Mouse (Mus musculus) midbrain, embryonic 13.5 days (tissue): Measurements from ENCODE around the gene Fbxo9. TPM values are rescaled to one million over a fixed set of nuclear protein-coding genes. Genes with fewer than 3 reads are reported as not detected.

Experiments
- ATAC-seq: fragments of 200-750 bp; cut with Nextera tagmentation; 2 replicates; pipeline ENCODE4 v1.8.0; 2017; ENCODE audit warnings: mild to moderate bottlenecking, moderate TSS enrichment, moderate library complexity
- H3K27ac ChIP-seq: fragments of 300-500 bp; sonication (generic); 2 replicates; pipeline ENCODE4 v1.5.1; 2015; ENCODE audit warnings: inconsistent platforms, mild to moderate bottlenecking, moderate library complexity
- H3K27me3 ChIP-seq: fragments of 300-500 bp; sonication (generic); 2 replicates; pipeline ENCODE4 v1.6.1; 2015; ENCODE audit warnings: mild to moderate bottlenecking, inconsistent platforms
- H3K36me3 ChIP-seq: fragments of 300-500 bp; sonication (generic); 2 replicates; pipeline ENCODE4 v1.6.1; 2015; ENCODE audit warnings: mild to moderate bottlenecking, inconsistent platforms
- H3K4me1 ChIP-seq: fragments of 300-500 bp; sonication (generic); replicated peaks from 2 replicates; pipeline ENCODE4 v1.6.1; 2015; ENCODE audit warnings: inconsistent platforms
- H3K4me2 ChIP-seq: fragments of 300-500 bp; sonication (generic); replicated peaks from 2 replicates; pipeline ENCODE4 v1.6.1; 2015; ENCODE audit warnings: moderate library complexity, mild to moderate bottlenecking, inconsistent platforms
- H3K4me3 ChIP-seq: fragments of 300-500 bp; sonication (generic); replicated peaks from 2 replicates; pipeline ENCODE4 v1.5.1; 2015; ENCODE audit warnings: mild to moderate bottlenecking, inconsistent platforms
- H3K9ac ChIP-seq: fragments of 300-500 bp; sonication (generic); replicated peaks from 2 replicates; pipeline ENCODE4 v1.6.1; 2015; ENCODE audit warnings: mild to moderate bottlenecking, inconsistent platforms
- H3K9me3 ChIP-seq: fragments of 300-500 bp; sonication (generic); 2 replicates; pipeline ENCODE4 v1.6.1; 2016; ENCODE audit warnings: mild to moderate bottlenecking, inconsistent platforms
- WGBS: fragments of 180-500 bp; shearing (Covaris S2); methylation state at CpG from one replicate; pipeline ENCODE4 v1.1.7; 2015; 5-methylcytosine and 5-hydroxymethylcytosine counted together
- polyA plus RNA-seq: library from polyadenylated mRNA; unstranded; fragments of >200 nt; fragmentation: Nextera tagmentation; extraction: Ambion mirVana; gene quantifications from 2 replicates; pipeline ENCODE4 v1.2.1, GENCODE M21; 2015

Gene Fbxo9
- polyA plus RNA-seq, 1 experiment from 2014 or later = 44.3 TPM

DNA sequence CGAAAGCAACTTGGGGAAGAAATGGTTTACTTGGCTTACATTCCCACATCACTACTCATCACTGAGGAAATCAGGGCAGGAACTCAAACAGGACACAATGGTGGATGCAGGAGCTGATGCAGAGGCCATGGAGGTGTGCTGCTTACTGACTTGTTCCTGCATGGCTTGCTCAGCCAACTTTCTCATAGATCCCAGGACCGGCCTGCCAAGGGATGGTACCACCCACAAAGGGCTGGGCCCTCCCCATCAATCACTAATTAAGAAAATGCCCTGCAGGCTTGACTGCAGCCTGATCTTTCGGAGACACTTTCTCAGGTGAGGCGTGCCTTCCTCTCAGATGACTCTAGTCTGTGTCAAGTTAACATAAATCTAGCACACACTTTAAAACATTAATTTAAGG is 2.0 kb downstream of the Fbxo9 start:
- H3K4me1 ChIP-seq = peaks cover 23% of the 10 kb centered on the region
- WGBS = 88% methylated on average over 4 of the region's 4 CpGs
- H3K27ac ChIP-seq = no peak overlapping the region
- H3K9me3 ChIP-seq = no peaks in the 10 kb centered on the region
- peaks cover 5% of the 10 kb centered on the region; the same call in 1 of the 2 replicates for H3K36me3 ChIP-seq
- ATAC-seq = no peak
- H3K4me2 ChIP-seq = no peak overlapping the region; the same call in 1 of the 2 replicates
- no peak overlapping the region for H3K4me3 ChIP-seq
- no peaks in the 10 kb centered on the region for H3K27me3 ChIP-seq
- H3K9ac ChIP-seq = peak overlapping the region; percentile 20; the same call in 1 of the 2 replicates

DNA sequence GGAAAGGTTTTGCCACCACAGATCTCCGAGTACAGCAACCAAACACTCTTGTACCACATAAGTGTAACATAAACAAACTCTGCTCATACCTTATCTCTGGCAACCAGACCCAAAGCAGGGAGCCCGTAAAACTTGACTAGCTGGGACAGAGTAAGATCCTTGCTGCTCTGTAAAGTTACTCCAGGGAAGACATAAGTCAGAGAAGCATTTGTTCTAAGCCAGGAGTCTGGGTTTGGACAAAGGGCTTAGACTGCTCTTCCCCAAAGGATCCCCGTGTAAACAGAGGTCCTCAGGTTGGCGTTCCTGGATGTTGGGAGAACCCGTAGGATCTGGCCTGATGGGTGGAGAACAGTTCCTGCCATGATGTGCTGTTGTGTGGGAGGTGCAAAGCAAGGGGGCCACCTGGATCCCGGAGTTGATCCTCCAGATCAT is 3.3 kb downstream of the Fbxo9 start:
- WGBS = 94% methylated on average over 6 of the region's 6 CpGs
- H3K9me3 ChIP-seq = no peaks in the 10 kb centered on the region
- peaks cover 14% of the 10 kb centered on the region for H3K36me3 ChIP-seq
- peaks cover 23% of the 10 kb centered on the region for H3K4me1 ChIP-seq
- H3K4me2 ChIP-seq = no peak overlapping the region
- no peaks in the 10 kb centered on the region for H3K27me3 ChIP-seq
- H3K9ac ChIP-seq = no peak overlapping the region
- no peak for ATAC-seq
- no peak overlapping the region for H3K27ac ChIP-seq
- H3K4me3 ChIP-seq = no peak overlapping the region

GRCm38 (mm10) chr9:78104973-78105372 is 3.9 kb downstream of the Fbxo9 start:
- Histone ChIP-seq H3K27ac (no peak overlapping the region), H3K9me3 (no peaks in the 10 kb centered on the region), H3K4me1 (peaks cover 23% of the 10 kb centered on the region), H3K36me3 (peaks cover 19% of the 10 kb centered on the region), H3K9ac (no peak overlapping the region), H3K4me3 (no peak overlapping the region), H3K27me3 (no peaks in the 10 kb centered on the region), H3K4me2 (no peak overlapping the region)
- no peak for ATAC-seq
- 94% methylated on average over 6 of the region's 6 CpGs for WGBS

DNA sequence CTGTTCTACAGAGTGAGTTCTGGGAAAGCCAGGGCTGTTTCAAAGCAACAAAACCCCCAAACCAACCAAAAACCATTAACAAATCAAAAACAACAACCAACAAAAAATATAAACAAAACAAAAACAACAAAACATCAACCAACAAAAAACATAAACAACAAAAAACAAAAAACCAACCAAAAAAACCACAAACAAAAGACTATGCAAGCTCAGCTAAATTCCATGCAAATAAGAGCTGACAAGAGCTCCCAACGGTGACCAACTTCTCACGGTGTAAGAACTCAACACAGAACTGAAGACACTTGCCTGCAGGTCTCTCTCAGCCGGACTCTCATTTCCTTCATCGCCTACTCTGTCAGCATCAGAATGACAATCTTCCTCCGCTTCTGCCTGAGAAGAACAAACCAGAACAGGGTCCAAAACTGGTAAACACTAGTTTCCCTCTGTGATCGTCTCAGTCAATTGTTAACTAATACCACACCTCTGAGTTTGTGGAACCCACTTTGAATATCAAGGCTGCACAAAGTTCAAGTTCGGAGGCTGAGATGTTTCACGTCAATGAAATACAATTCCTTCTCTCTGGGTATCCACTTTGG is 4.8 kb downstream of the Fbxo9 start:
- H3K27ac ChIP-seq = no peak overlapping the region
- H3K9ac ChIP-seq = no peak overlapping the region
- WGBS = 90% methylated on average over 8 of the region's 8 CpGs
- no peaks in the 10 kb centered on the region for H3K9me3 ChIP-seq
- peaks cover 20% of the 10 kb centered on the region for H3K36me3 ChIP-seq
- H3K4me2 ChIP-seq = no peak overlapping the region
- ATAC-seq = no peak
- no peaks in the 10 kb centered on the region for H3K27me3 ChIP-seq
- H3K4me3 ChIP-seq = no peak overlapping the region
- peaks cover 16% of the 10 kb centered on the region for H3K4me1 ChIP-seq

GRCm38 (mm10) chr9:78101431-78101830 is 7.4 kb downstream of the Fbxo9 start:
- Histone ChIP-seq H3K9me3 (peaks cover 3% of the 10 kb centered on the region; the same call in 1 of the 2 replicates), H3K36me3 (peaks cover 44% of the 10 kb centered on the region), H3K27me3 (no peaks in the 10 kb centered on the region), H3K4me2 (no peak overlapping the region), H3K27ac (no peak overlapping the region), H3K4me1 (peaks cover under 1% of the 10 kb centered on the region; the same call in 1 of the 2 replicates), H3K9ac (no peak overlapping the region), H3K4me3 (no peak overlapping the region)
- 79% methylated on average over 4 of the region's 4 CpGs for WGBS
- ATAC-seq = no peak

DNA sequence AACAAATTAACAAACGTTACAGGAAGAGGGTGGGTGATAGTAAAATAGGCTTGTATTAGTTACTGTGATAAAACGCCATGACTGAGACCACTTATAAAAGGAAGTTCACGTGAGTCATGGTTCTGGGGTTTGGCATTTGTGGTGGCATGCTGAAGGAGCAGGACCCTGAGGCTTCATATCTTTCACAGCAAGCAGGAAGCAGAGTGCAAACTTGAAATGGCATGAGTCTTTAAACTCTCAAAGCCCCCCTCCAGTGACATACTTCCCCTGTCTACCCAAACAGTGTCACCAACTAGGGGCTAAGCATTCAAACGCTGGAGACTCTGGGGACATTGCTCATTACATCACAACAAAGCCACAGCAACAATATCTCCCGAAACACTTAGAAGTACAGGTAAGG is 7.9 kb downstream of the Fbxo9 start:
- H3K36me3 ChIP-seq = peaks cover 47% of the 10 kb centered on the region
- peaks cover 3% of the 10 kb centered on the region; the same call in 1 of the 2 replicates for H3K9me3 ChIP-seq
- no peaks in the 10 kb centered on the region for H3K27me3 ChIP-seq
- H3K27ac ChIP-seq = no peak overlapping the region
- WGBS = 90% methylated on average over 5 of the region's 5 CpGs
- no peaks in the 10 kb centered on the region for H3K4me1 ChIP-seq
- H3K4me3 ChIP-seq = no peak overlapping the region
- no peak overlapping the region for H3K9ac ChIP-seq
- no peak for ATAC-seq
- no peak overlapping the region for H3K4me2 ChIP-seq

DNA sequence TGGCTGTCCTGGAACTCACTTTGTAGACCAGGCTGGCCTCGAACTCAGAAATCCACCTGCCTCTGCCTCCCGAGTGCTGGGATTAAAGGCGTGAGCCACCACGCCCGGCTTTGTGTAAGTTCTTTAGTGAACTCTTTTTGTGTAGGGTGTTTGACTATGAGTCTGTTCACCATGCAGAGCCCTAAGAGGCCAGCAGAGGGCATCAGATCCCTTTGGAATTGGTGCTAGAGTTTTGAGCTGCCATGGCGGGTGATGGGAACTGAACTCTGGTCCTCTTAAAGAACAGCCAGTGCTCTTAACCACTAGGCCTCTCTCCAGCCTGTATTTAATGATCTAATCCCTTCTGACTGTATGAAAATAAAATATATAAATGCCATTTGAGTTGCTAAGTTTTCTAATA is 12.5 kb downstream of the Fbxo9 start:
- Histone ChIP-seq H3K4me1 (no peaks in the 10 kb centered on the region), H3K9me3 (peaks cover 3% of the 10 kb centered on the region; the same call in 1 of the 2 replicates), H3K36me3 (peaks cover 60% of the 10 kb centered on the region), H3K4me3 (no peak overlapping the region), H3K9ac (no peak overlapping the region), H3K4me2 (no peak overlapping the region), H3K27me3 (no peaks in the 10 kb centered on the region), H3K27ac (no peak overlapping the region)
- 97% methylated on average over 6 of the region's 6 CpGs for WGBS
- no peak for ATAC-seq

DNA sequence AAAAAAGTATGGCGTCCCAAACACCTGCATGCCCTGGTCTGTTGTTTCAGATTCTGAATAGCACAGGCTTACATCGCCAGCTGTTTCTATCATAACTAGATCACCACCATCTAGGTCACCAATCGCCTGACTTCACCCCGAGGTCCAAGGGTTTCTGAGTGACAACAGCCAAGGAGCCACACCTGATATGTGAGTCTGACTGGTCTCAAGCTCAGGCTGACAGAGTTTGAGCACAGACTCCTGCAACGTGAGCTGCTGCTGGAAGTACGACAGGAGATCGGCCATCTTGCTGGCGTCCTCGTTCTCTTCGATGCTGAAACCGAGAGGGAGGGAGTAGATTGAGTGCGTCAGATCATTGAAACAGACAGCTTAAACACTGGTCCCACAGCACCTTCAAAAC is 13.2 kb downstream of the Fbxo9 start:
- ATAC-seq = no peak
- Histone ChIP-seq H3K4me1 (no peaks in the 10 kb centered on the region), H3K4me2 (no peak overlapping the region), H3K9ac (no peak overlapping the region), H3K4me3 (no peak overlapping the region), H3K27me3 (no peaks in the 10 kb centered on the region), H3K27ac (no peak overlapping the region), H3K9me3 (peaks cover 3% of the 10 kb centered on the region; the same call in 1 of the 2 replicates), H3K36me3 (peaks cover 57% of the 10 kb centered on the region)
- WGBS = 97% methylated on average over 12 of the region's 12 CpGs

DNA sequence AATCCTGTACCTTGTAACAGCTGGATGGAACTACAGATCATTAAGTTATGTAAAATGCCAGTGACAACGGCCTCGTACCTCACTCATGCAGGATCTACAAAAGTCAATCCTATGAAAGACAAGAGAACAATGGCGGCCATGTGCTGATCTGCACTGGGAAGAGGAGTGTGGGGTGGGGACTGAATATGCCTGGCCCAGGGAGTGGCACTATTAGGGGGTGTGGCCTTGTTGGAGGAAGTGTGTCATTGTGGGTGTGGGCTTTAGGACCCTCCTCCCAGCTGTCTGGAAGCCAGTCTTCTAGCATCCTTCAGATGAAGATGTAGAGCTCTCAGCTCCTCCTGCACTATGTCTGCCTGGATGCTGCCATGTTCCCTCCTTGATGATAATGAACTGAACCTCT is 18.3 kb downstream of the Fbxo9 start:
- H3K27me3 ChIP-seq = no peaks in the 10 kb centered on the region
- H3K4me1 ChIP-seq = no peaks in the 10 kb centered on the region; the same call in 1 of the 2 replicates
- no peak overlapping the region for H3K4me2 ChIP-seq
- 88% methylated on average over 3 of the region's 3 CpGs for WGBS
- H3K36me3 ChIP-seq = peaks cover 36% of the 10 kb centered on the region
- H3K4me3 ChIP-seq = no peak overlapping the region
- H3K9ac ChIP-seq = no peak overlapping the region
- no peak overlapping the region for H3K27ac ChIP-seq
- ATAC-seq = no peak
- H3K9me3 ChIP-seq = no peaks in the 10 kb centered on the region

DNA sequence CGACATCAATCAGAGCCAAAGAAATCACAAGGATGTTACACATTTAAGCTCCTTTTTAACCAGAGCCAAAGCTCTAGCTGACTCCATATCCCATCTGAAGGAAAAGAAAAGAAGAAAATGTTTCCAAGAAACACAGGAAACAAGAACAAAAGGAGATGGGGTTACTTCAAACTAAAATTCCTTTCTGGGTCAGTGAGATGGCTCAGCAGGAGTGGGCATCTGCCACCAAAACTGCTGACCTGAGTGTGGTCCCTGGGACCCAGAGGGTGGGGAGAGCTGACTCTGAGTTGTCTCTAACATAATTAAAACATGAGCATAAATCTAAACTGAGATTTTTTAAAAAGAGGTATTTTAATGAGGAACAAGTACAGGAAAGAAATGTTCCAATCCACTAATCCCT is 19.0 kb downstream of the Fbxo9 start:
- H3K9ac ChIP-seq = no peak overlapping the region
- no peaks in the 10 kb centered on the region; the same call in 1 of the 2 replicates for H3K4me1 ChIP-seq
- H3K4me2 ChIP-seq = no peak overlapping the region
- 68% methylated on average over 1 of the region's 1 CpGs for WGBS
- no peaks in the 10 kb centered on the region for H3K9me3 ChIP-seq
- H3K4me3 ChIP-seq = no peak overlapping the region
- no peak overlapping the region for H3K27ac ChIP-seq
- H3K27me3 ChIP-seq = no peaks in the 10 kb centered on the region
- no peak for ATAC-seq
- peaks cover 36% of the 10 kb centered on the region for H3K36me3 ChIP-seq

GRCm38 (mm10) chr9:78088971-78089370 is 19.9 kb downstream of the Fbxo9 start:
- no peak for ATAC-seq
- Histone ChIP-seq H3K27ac (no peak overlapping the region), H3K4me3 (no peak overlapping the region), H3K9me3 (no peaks in the 10 kb centered on the region), H3K4me2 (no peak overlapping the region), H3K9ac (no peak overlapping the region), H3K27me3 (no peaks in the 10 kb centered on the region), H3K36me3 (peaks cover 42% of the 10 kb centered on the region), H3K4me1 (no peaks in the 10 kb centered on the region; the same call in 1 of the 2 replicates)
- 82% methylated on average over 7 of the region's 7 CpGs for WGBS

GRCm38 (mm10) chr9:78088521-78088920 is 20.3 kb downstream of the Fbxo9 start:
- Histone ChIP-seq H3K27me3 (no peaks in the 10 kb centered on the region), H3K4me1 (no peaks in the 10 kb centered on the region; the same call in 1 of the 2 replicates), H3K9ac (0 out of 2 replicates have a peak overlapping the region, but pooled peaks have one; percentile 28), H3K36me3 (peaks cover 46% of the 10 kb centered on the region), H3K27ac (no peak overlapping the region), H3K9me3 (no peaks in the 10 kb centered on the region), H3K4me3 (no peak overlapping the region), H3K4me2 (no peak overlapping the region)
- ATAC-seq = 0 out of 2 replicates have a peak, but pooled peaks have one; percentile 37
- 84% methylated on average over 4 of the region's 4 CpGs for WGBS

- peaks cover 48% of the 10 kb centered on the region for H3K36me3 ChIP-seq
- ATAC-seq = no peak
- 87% methylated on average over 9 of the region's 9 CpGs for WGBS
Measured at GRCm38 (mm10) chr9:78087751-78088150, 21.1 kb downstream of the Fbxo9 start.

More at GRCm38 (mm10) chr9:78087751-78088150, 21.1 kb downstream of the Fbxo9 start:
- H3K27ac ChIP-seq = no peak overlapping the region
- no peaks in the 10 kb centered on the region for H3K27me3 ChIP-seq
- no peaks in the 10 kb centered on the region; the same call in 1 of the 2 replicates for H3K4me1 ChIP-seq
- no peaks in the 10 kb centered on the region for H3K9me3 ChIP-seq
- no peak overlapping the region for H3K4me2 ChIP-seq
- no peak overlapping the region for H3K4me3 ChIP-seq
- H3K9ac ChIP-seq = no peak overlapping the region
